Mouse (Mus musculus): ENCODE results near the gene Wdr63. TPM values are rescaled to one million over a fixed set of nuclear protein-coding genes. Genes with fewer than 3 reads are reported as not detected.

Gene Wdr63
- polyA plus RNA-seq, 1 experiment from 2014 or later, result 0.40 TPM

DNA sequence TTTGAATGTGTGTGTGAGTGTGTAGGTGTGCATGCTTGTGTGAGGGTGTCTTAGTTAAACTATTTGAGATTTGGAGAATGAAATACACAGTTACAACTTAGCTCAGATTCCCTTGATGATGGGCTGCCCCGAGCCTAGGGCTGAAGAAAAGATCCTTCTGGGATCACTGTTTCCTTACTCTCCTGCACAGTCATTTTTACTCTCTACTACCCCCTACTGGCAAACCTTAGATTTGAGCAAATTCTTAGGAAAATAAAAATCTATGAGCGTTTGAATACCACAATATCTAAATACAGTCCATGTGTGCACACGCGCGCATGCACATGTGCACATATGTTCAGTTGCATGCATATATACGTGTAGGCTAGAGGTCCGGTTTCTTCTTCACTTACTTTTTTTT lies 35.1 kb downstream of the Wdr63 start:
- Histone ChIP-seq H3K4me1 (no peaks in the 10 kb centered on the region), H3K27me3 (replicated peaks; ENCODE audit: low read depth, poor library complexity, severe bottlenecking) (no peaks in the 10 kb centered on the region), H3K4me3 (no peak overlapping the region), H3K9me3 (no peaks in the 10 kb centered on the region), H3K27ac (replicated peaks) (no peak overlapping the region), H3K36me3 (replicated peaks) (no peaks in the 10 kb centered on the region)
- DNase-seq (ENCODE audit: low spot score), result no peak
- 75% methylated on average over 7 of the region's 7 CpGs for whole genome bisulfite sequencing

- Histone ChIP-seq H3K4me1 (no peaks in the 10 kb centered on the region), H3K4me3 (no peak overlapping the region), H3K27ac (replicated peaks) (no peak overlapping the region), H3K36me3 (replicated peaks) (no peaks in the 10 kb centered on the region), H3K9me3 (no peaks in the 10 kb centered on the region), H3K27me3 (replicated peaks; ENCODE audit: low read depth, poor library complexity, severe bottlenecking) (no peaks in the 10 kb centered on the region)
- 80% methylated on average over 4 of the region's 4 CpGs for WGBS
- DNase-seq (ENCODE audit: low spot score), result no peak
These were observed 38.7 kb downstream of the Wdr63 start for GRCm38 (mm10) chr3:146069276-146069675.

- Histone ChIP-seq H3K27ac (replicated peaks) (no peak overlapping the region), H3K27me3 (replicated peaks; ENCODE audit: low read depth, poor library complexity, severe bottlenecking) (no peaks in the 10 kb centered on the region), H3K9me3 (no peaks in the 10 kb centered on the region), H3K4me3 (no peak overlapping the region), H3K4me1 (peaks cover 6% of the 10 kb centered on the region), H3K36me3 (replicated peaks) (no peaks in the 10 kb centered on the region)
- DNase-seq (ENCODE audit: low spot score), result no peak
- WGBS, result 89% methylated on average over 11 of the region's 11 CpGs
These were observed 44.8 kb downstream of the Wdr63 start for GRCm38 (mm10) chr3:146063146-146063545.

DNA sequence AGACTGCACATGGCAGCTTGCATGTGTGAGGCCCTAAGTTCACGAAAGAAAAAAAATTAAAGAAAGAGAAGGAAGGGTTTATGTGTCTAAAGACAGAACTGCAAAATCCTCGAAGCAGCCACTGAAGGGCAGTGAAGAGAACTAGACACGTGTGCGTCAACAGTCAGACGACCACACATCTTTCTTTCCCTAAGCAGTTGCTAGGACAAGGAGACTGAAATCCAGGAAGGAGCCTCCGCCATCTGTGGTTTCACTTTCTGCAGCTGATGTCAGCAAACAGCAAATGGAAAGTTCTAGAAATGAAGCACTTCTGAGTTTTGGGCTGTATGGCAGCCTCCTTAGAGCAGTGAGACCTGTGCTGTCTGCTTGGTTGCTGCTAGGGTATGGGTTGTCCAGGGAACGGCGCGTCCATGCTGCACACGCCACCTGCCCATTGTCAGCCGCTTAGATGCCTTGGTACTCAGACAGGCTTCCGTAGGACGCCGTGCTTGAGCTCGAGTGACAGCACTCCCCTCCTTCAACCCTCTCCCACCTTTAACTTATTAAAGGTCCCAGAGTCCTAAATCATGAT lies 48.5 kb downstream of the Wdr63 start:
- Histone ChIP-seq H3K4me3 (no peak overlapping the region), H3K27me3 (replicated peaks; ENCODE audit: low read depth, poor library complexity, severe bottlenecking) (0 out of 2 replicates have a peak, but pooled peaks cover 9% of the 10 kb centered on the region), H3K36me3 (replicated peaks) (no peaks in the 10 kb centered on the region), H3K27ac (replicated peaks) (no peak overlapping the region), H3K4me1 (peaks cover 6% of the 10 kb centered on the region), H3K9me3 (no peaks in the 10 kb centered on the region)
- DNase-seq (ENCODE audit: low spot score), result no peak
- 81% methylated on average over 15 of the region's 15 CpGs for WGBS

- H3K4me1 ChIP-seq, result peaks cover 6% of the 10 kb centered on the region
- no peak overlapping the region for H3K27ac ChIP-seq (replicated peaks)
- no peaks in the 10 kb centered on the region for H3K36me3 ChIP-seq (replicated peaks)
- DNase-seq (ENCODE audit: low spot score), result peak; percentile 68
- H3K4me3 ChIP-seq, result no peak overlapping the region
- 0 out of 2 replicates have a peak, but pooled peaks cover 9% of the 10 kb centered on the region for H3K27me3 ChIP-seq (replicated peaks; ENCODE audit: low read depth, poor library complexity, severe bottlenecking)
- H3K9me3 ChIP-seq, result no peaks in the 10 kb centered on the region
- 10% methylated on average over 4 of the region's 4 CpGs for WGBS
These were observed 49.7 kb downstream of the Wdr63 start for GRCm38 (mm10) chr3:146058263-146058662.

DNA sequence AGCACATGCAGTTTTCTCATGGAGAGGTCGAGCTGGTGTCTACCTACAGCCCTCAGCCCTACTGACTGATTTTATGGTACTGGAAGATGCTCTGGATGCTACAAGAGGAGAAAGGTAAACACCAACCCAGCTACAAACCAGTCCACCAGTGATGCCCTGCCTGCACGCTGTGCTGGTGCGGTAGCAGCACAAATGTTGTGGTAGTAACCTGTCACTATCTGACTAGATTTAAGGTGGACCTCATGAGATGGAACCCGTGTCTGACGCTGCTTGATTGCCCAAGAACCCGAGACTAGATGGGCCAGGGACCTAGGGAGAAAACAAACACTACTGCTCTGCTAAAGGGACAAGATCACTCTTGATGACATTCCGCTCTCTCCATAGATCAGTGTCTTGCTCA lies 50.8 kb downstream of the Wdr63 start:
- no peaks in the 10 kb centered on the region for H3K36me3 ChIP-seq (replicated peaks)
- DNase-seq (ENCODE audit: low spot score), result no peak
- peaks cover 6% of the 10 kb centered on the region for H3K4me1 ChIP-seq
- no peak overlapping the region for H3K27ac ChIP-seq (replicated peaks)
- 0 out of 2 replicates have a peak, but pooled peaks cover 12% of the 10 kb centered on the region for H3K27me3 ChIP-seq (replicated peaks; ENCODE audit: low read depth, poor library complexity, severe bottlenecking)
- no peak overlapping the region for H3K4me3 ChIP-seq
- 86% methylated on average over 7 of the region's 7 CpGs for WGBS
- no peaks in the 10 kb centered on the region for H3K9me3 ChIP-seq

- Histone ChIP-seq H3K4me1 (peaks cover 6% of the 10 kb centered on the region; the same call in 1 of the 2 replicates), H3K9me3 (no peaks in the 10 kb centered on the region), H3K36me3 (replicated peaks) (no peaks in the 10 kb centered on the region), H3K4me3 (no peak overlapping the region), H3K27ac (replicated peaks) (no peak overlapping the region), H3K27me3 (replicated peaks; ENCODE audit: low read depth, poor library complexity, severe bottlenecking) (peaks cover 19% of the 10 kb centered on the region; the same call in 1 of the 2 replicates)
- DNase-seq (ENCODE audit: low spot score), result no peak
- WGBS, result 76% methylated on average over 2 of the region's 2 CpGs
These were observed 54.1 kb downstream of the Wdr63 start for GRCm38 (mm10) chr3:146053873-146054272.

- Histone ChIP-seq H3K4me3 (no peak overlapping the region), H3K9me3 (no peaks in the 10 kb centered on the region), H3K36me3 (replicated peaks) (no peaks in the 10 kb centered on the region), H3K4me1 (peaks cover 6% of the 10 kb centered on the region; the same call in 1 of the 2 replicates), H3K27ac (replicated peaks) (no peak overlapping the region), H3K27me3 (replicated peaks; ENCODE audit: low read depth, poor library complexity, severe bottlenecking) (peaks cover 24% of the 10 kb centered on the region; the same call in 1 of the 2 replicates)
- WGBS, result 70% methylated on average over 6 of the region's 6 CpGs
- no peak for DNase-seq (ENCODE audit: low spot score)
These were observed 54.7 kb downstream of the Wdr63 start for GRCm38 (mm10) chr3:146053082-146053814.

GRCm38 (mm10) chr3:146051277-146052007 lies 56.5 kb downstream of the Wdr63 start:
- Histone ChIP-seq H3K4me3 (no peak overlapping the region), H3K36me3 (replicated peaks) (no peaks in the 10 kb centered on the region), H3K27me3 (replicated peaks; ENCODE audit: low read depth, poor library complexity, severe bottlenecking) (peaks cover 20% of the 10 kb centered on the region; the same call in 1 of the 2 replicates), H3K27ac (replicated peaks) (no peak overlapping the region), H3K9me3 (no peaks in the 10 kb centered on the region), H3K4me1 (peaks cover 20% of the 10 kb centered on the region)
- no peak for DNase-seq (ENCODE audit: low spot score)
- 74% methylated on average over 11 of the region's 11 CpGs for WGBS

- Histone ChIP-seq H3K27ac (replicated peaks) (no peak overlapping the region), H3K4me3 (no peak overlapping the region), H3K27me3 (replicated peaks; ENCODE audit: low read depth, poor library complexity, severe bottlenecking) (peaks cover 15% of the 10 kb centered on the region; the same call in 1 of the 2 replicates), H3K4me1 (peaks cover 24% of the 10 kb centered on the region), H3K36me3 (replicated peaks) (no peaks in the 10 kb centered on the region), H3K9me3 (no peaks in the 10 kb centered on the region)
- 77% methylated on average over 5 of the region's 5 CpGs for WGBS
- no peak for DNase-seq (ENCODE audit: low spot score)
These were observed 58.0 kb downstream of the Wdr63 start for GRCm38 (mm10) chr3:146049951-146050350.

DNA sequence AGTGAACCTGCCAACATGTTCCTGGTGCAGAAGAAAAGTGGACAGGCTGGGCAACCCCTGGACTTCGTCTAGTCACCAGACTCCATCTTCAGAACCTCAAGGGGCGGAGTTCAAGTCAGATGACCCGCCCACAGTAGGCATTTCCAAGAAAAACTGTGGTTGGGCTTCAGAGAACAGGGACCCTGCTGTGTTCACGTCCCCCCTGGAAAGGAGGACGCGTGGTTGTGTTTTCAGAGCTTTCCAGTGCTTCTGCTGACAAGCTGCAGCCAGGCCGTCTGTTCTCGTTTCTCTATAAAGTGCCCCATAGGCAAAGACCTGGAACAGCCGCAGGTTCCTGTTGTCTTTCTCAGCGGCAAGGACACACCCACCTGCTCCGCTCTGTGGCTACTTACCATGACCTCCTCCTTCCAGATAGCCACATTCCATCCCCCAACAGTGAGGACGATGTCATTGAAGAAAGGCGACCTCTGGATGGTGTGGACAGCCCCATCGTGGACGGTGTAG lies 60.2 kb downstream of the Wdr63 start:
- Histone ChIP-seq H3K36me3 (replicated peaks) (no peaks in the 10 kb centered on the region), H3K4me1 (peaks cover 28% of the 10 kb centered on the region), H3K4me3 (peak overlapping the region; percentile 31; the same call in 1 of the 2 replicates), H3K9me3 (no peaks in the 10 kb centered on the region), H3K27ac (replicated peaks) (peak overlapping the region; percentile 21; the same call in 1 of the 2 replicates), H3K27me3 (replicated peaks; ENCODE audit: low read depth, poor library complexity, severe bottlenecking) (peaks cover 12% of the 10 kb centered on the region; the same call in 1 of the 2 replicates)
- peak; percentile 58 for DNase-seq (ENCODE audit: low spot score)
- WGBS, result 22% methylated on average over 15 of the region's 15 CpGs

DNA sequence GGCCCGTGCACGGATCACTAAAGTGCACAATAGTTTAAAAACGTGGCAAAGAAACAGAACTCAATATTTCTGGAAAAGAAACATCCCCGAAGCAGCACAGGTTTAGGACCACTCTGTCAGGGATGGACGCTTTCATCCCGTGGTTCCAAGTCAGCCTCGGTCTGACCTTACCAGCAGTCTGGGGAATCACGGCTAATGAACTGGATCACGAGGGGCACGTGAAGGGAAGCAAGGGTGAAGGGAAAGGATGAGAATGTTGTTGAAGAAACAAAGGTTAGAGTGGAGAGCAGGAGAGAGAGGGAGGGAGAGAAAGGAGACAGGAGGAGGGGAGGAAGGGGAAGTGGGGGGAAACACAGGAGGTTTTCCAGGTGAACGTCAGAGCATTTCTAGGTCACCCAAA lies 61.9 kb downstream of the Wdr63 start:
- no peak overlapping the region for H3K27ac ChIP-seq (replicated peaks)
- 86% methylated on average over 11 of the region's 11 CpGs for WGBS

More for the DNA sequence above, 61.9 kb downstream of the Wdr63 start:
- Histone ChIP-seq H3K36me3 (replicated peaks) (no peaks in the 10 kb centered on the region), H3K27me3 (replicated peaks; ENCODE audit: low read depth, poor library complexity, severe bottlenecking) (peaks cover 12% of the 10 kb centered on the region; the same call in 1 of the 2 replicates), H3K4me1 (peaks cover 22% of the 10 kb centered on the region), H3K4me3 (no peak overlapping the region), H3K9me3 (no peaks in the 10 kb centered on the region)
- DNase-seq (ENCODE audit: low spot score), result no peak
